Mouse (Mus musculus): ENCODE data around the gene Sbf2. TPM values are rescaled to one million over a fixed set of nuclear protein-coding genes. Genes with fewer than 3 reads are reported as not detected.
A peak's percentile ranks its signal among the peaks of the same experiment; 100 is the strongest.
"Not testable (repeated sequence)": the region's sequence is repeated elsewhere in the genome, so short reads cannot be mapped to it uniquely, and the experiment has no call there.

Gene Sbf2
- total RNA-seq, 1 experiment from 2014 or later = 51.9 TPM

DNA sequence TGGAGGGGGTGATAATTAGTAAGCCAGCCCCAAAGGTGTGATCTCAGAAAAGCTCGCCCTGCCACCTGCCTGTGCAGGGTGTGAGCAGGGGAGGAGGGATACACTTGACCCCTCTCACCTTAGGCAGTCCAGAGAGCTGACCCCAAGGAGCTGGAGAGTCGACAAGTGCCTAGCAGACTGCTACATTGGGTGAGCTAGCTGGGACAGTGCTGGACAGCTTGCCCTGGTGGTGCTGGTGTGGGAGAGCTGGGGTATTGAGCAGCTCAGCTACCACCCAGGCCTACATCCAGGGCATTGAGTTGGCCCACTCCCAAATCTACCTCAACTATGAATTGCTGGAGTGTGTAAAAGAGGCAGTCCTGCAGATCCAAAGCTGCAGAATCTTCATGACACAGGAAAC lies 30.6 kb downstream of the Sbf2 start:
- no peak for DNase-seq

DNA sequence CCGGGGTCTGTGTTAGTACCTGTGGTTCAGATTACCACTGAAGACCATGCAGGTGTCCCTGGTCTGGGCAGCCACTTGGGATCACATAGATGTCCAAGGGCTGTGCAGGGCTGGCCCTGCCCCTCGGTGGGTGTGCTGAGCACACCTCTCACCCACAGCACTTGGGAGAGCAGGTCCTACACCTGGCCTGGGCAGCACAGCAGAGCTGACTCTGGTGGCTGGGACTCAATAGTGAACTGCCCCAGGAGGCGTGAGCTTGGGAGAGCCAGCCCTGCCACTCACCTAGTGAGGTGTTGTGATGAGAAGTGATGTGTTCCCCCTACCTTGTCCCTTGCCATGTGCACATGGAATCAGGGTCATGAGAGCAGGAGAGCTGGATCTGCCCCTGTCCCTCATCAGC lies 31.0 kb downstream of the Sbf2 start:
- DNase-seq = no peak

DNA sequence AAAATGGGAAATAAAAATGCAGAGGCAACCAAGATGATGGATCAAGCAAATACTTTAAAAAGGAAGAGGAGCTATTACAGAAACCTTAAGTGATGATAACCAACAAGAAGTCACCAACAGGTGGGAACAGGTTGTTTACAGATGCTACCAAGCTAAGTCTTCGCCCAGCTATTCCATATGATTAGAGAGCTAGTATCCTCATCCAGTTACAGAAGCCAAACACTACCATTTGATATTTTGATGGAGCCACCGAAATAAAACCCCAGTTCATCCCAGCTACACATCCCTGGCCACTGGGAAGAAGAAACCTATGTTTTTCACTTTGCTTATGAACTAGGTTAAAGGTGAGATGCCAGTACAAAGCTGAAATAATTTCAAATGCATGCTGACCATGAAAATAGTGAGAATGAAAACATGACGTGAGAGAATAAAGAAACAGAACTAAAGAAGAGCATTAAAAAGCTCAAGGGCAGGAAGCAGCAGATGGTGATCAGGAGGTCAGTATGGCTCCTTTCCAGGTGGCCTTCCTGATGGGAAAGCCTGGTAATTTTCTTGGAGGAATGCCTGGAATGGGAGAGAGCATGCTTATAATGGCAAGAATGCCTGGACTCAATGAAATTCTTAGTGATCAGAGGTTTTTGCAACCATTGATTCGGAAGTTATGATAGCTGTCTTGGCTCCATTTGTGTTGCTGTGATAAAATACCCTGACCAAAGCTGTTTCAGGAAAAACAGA lies 48.7 kb downstream of the Sbf2 start:
- peak; percentile 43 for DNase-seq

DNA sequence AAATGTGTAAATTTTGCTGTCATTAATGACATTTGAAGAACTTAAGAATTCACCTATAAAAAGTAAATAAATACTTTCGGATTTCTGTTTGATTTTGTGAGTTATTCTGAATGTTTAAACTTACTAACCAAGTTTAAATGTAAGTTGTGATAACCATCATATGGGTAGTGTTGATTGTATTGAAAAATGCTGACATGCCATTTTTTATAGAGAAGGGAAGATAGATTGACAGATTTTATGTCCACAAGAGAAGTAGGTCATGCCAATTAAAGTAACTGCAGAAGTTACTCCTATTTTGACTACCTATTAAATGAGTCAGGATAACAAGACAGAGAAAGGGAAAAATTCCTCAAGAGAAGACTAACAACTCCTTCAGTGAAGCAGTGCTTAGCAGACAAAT lies 53.1 kb downstream of the Sbf2 start:
- DNase-seq = no peak

DNA sequence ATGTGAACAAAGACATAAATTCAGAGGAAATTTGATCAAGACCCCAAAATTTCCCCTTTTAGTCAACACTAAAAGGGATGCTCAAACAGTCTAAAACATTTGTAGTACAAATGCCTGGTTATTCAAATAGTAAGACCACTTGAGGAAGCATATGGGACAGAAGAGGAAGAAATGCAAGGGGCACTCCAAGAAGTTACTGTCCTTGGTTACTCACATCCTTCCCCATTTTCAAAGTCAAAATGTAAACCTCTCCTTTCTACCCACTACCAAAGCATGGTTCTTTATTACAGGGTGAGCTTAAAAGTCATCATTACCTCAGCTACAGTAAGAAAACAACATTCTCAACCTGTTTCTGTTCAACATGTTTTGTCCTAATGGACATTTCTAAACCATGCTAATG lies 57.7 kb downstream of the Sbf2 start:
- DNase-seq = no peak

DNA sequence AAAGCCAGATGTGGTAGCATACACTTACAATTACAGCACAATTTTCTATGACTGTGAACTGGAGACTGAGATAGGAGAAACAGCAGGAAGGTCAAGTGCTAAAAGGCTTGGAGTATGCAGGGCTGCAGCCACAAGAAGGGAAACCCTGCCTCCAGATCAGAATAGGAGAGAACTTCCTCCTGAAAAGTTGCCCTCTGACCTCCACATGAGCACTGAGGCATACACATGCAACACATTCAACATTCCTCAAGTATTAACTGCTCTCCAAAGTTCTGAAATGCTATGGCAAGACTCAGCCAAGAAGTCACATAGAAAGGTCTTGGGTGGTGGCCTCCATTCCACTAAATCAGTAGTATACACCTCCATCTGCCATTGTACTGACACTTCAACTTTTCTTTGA lies 58.5 kb downstream of the Sbf2 start:
- no peak for DNase-seq

DNA sequence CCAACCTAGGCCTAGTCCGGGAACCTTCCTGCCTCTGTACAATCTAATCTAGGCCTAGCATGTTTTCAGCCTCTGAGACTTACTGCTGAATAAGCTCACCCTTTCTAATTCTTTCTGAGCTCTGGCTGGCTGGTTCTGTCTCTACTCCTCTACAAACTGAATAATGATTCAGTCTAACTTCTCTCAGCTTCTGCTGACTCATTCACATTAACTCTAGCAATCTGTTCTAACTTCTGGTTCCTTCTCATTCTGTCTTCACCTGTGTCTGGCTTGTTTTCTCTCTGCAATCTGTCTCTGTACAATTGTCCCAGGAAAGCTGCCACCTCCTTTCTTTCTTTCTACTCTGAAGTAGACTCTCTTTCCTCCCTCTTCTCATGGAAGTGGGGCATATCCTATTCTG lies 59.5 kb downstream of the Sbf2 start:
- no peak for DNase-seq

DNA sequence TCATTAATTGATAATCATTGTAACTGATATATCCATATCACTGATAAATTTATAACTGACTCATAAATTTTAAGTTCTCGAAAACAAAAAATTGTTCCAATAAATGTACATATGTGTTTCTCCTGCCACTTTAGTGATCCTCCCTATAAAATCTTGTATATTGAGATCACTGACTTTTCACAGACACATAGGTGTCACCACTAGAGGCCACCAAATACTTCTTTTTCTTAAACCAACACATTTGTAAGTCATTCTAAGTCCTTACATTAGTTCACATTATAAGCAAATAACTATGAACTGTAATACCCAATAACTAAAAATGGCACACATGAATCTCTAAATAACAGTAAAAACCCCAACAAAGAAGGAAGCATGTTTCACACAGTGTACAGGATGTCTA lies 66.5 kb downstream of the Sbf2 start:
- no peak for DNase-seq

DNA sequence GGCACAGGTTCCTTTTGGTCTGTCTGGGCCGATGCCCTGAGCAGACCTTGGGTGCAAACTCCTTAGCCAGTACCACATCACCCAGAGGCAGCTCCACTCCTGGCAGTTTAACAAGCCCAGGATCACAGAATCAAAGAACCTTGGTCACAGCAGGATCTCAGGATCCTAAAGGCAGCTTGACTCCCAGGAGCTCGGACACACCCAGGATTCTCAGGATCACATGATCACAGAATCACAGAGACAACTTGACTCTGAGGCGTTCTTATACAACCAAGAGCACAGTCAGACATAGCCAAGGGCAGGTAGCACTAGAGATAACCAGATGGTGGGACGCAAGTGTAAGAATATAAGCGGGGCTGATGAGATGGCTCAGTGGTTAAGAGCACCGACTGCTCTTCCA lies 71.4 kb downstream of the Sbf2 start:
- DNase-seq = no peak

DNA sequence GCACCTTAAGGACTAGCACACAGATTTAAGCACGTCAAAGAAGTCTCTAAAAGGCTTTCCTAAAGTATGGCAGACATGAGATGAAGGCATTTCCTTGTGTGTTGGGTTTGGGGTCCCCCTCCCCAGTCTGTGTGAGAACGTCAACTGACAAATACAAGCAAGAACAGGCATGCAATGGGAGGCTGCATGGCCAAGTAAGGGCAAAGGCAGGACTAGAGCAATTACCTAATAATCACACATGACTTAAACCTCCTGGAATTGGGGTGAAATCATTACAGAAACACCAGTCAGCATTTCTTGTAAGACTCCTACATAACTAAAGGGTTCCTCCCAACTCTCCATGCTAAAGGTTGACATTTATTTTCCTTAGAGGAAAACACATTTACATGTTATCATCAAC lies 75.5 kb downstream of the Sbf2 start:
- peak; percentile 8 for DNase-seq

DNA sequence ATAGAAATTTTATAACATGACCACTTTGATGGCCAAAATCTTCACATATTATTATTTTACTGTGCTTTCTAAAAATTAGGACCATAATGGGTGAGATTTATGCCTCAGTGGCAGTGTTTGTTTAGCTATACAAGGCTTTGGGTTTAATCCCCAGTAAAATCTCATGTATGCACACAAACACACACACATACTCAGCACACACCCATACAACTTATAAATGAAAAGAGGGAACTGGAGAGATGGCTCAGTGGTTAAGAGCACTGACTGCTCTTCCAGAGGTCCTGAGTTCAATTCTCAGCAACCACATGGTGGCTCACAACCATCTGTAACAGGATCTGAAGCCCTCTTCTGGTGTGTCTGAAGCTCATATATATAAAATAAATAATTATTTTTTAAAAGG lies 84.4 kb downstream of the Sbf2 start:
- DNase-seq = not testable (repeated sequence)

DNA sequence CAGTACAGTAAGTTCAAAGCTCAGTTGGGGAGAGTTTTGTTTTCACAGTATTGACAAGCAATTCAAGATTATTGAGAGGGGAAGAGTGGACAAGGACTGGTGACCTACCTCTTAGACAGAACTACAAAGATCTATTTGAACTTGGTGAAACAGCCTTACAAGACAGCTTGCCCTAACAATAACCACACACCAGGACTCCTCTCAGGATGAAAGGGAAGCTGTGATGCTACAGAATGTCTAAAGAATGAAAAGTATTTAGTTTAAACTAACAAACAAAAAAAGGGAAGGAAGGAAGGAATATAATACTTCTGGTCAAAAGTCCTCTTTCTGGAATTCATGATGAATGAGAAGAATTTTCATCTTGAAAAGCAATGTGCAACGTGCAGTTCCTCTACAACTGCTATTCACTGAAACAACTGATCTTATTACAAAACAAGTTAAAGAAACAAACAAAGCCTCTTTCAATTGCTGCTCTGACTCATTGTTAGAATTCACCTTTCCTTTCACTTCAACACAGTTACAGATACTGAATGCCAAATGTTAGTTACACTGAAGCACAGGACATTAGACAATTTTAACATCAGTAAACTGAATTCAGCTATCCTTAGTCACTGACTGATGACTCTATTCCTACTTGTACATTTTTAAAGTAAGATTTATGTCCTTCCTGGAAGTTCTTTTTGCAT lies 89.5 kb downstream of the Sbf2 start:
- no peak for DNase-seq

DNA sequence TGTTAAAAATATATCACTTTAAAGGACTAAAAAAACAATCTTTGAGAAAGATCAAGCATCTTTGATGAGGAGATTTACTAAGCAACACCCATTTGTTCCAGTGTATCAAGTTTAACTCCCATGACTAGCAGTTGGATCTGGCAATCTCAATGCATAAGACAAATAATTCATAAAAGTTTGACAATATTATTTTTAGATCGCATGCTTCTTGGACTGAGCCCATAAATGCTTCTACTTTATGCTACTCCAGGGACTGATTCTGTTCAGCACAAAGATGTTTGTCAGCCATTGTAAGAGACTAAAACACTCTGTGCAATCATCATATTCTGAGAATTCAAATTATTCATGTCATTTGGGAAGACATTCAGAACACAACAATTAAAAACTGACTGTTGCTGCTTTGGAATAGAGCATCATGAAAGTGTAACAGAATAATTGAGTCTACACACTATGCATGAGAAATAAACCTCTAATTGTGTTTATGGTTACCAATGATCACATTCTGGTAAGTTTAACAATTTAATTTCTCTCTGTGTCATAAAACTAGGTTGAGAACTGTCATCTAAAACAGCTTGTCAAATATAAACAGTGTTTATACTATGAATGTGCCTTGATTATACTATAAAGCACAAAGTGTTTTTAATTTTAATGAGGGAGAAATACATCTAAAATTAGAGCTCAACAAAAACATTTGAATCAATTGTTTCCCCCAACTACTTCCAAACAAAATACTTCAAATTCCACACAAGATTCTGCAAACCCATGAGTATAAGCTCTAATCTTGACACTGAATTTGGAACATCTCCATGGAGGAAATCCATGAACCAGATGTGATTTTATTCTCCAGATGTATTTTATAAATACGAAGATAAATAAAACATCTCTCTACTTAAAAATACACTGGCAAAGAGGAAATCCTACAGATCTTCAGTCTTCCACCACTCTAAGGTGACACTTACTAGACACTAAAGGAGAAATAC lies 98.2 kb downstream of the Sbf2 start:
- no peak for DNase-seq

DNA sequence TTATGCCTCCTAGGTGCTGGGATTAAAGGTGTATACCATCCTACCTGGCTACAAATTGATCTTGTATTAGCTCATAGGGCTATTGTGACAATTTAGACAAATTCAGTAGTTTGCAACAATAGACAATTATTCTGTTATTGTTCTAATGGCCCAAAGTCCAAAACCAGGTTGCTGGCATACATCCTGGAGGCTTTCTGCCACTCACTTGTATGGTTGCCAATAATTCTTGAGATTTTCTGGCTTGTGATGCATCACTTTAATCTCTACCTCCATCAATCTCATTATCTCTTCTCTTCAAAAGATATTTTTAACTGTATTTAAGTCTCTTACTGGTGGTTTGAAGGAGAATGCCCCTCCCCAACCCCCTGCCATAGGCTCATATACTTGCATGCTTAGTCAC lies 100.6 kb downstream of the Sbf2 start:
- DNase-seq = no peak

DNA sequence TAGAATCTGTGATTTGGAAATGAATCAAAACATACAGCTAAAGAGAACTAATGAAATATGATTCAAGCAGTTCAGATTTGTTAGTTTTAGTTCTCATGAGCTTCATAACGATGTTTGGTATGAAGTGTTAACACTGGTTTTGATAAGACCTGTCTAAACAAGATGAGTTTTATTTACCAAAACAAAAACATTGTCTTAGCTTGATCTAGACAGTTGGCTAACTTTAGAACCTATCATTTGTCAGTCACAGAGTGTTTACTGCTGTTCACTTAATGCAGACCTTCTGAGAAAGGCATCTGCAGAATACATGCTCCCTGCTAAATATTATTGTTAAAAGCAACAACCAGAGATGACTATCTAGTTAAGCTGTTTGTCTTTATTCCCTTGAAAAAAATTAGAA lies 116.1 kb downstream of the Sbf2 start:
- DNase-seq = no peak

DNA sequence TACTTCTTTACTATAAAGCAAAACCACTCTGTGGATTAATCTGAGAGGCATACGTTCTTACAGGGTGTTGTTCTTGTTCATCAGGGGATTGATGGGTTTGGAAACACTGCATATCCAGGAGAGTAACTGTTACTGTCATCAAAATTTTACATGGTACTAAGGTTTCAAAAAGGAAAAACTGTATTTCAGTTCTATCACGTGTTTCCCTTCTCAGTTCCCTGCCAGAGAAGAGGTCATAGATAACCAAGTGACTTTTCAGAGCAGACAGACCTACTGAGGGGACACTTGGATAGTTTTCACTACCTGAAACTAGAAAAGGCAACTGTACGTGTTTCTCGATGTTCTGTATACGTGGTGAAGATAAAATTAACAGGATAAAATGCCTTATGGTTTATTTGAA lies 123.7 kb downstream of the Sbf2 start:
- no peak for DNase-seq

DNA sequence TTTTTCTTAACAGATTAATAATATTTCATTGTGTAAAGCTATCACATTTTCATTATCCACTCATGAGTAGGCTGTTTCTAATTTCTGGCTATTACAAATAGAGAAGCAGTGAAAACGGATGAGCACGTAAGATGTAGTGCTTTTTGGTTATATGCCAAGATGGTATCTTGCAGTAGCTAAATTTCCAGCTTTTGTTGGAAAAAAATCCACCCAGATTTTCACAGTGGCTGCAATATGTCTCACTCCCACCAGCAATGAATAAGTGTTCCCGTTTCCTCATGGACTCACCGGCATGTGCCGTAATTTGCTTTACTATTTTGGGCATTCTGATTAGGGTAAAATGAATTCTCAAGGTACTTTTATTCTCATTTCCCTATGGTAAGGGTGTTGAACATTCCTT lies 129.7 kb downstream of the Sbf2 start:
- DNase-seq = no peak

DNA sequence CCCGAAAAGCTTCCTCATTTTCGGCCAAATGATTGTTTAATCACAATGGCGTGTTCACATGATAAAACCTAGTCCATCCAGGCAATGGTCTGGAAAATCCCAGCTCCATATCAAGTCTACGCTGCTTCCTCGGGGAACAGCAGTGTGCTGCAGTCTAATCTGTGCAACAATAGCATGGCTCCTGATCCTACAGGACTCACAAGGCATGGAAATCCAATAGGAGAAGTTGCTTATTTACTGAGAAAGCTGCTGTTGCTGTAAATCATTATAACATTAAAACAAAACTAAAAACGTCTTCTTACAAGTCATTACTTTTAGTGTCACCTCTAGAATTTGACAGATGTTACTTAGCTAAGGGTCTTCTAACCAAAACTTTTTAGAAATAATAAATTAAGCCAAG lies 143.7 kb downstream of the Sbf2 start:
- no peak for DNase-seq

DNA sequence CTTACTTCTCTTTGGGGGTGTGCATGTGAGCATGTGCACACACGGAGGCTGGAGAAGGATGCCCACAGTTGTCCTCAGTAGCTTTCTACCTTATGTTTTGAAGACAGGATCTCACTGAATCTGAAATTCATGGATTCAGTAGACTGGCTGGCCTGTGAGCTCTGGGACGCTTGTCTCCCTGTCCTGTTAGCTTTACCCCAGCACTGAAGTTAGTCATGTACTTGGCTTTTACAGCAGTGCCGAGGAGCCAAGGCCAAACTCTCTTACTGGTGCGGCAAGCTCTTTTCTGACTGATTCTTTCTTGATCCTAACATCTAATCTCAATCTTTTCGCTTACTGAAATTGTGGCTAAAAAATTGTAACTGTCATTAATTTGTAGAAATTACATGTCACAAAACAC lies 151.3 kb downstream of the Sbf2 start:
- DNase-seq = peak; percentile 50

DNA sequence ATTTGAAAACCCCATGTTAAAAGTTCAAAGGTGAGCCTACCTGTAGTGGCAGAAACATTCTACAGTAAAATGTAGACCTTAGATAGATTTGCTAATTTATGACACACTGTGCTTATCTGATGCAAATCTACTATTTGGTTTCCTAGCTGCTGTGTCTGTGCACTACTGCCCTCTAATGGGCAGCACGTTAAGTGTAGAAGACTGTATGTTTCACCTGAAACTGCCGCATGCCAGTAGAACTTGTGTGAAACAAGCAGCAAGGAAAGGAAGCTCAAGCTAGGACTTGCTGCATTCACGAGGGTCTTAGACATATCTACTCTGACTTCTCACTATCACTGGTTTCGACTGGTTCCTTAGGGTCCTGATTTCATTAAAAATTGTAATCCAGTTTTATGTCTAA lies 182.4 kb downstream of the Sbf2 start:
- peak; percentile 64 for DNase-seq

DNA sequence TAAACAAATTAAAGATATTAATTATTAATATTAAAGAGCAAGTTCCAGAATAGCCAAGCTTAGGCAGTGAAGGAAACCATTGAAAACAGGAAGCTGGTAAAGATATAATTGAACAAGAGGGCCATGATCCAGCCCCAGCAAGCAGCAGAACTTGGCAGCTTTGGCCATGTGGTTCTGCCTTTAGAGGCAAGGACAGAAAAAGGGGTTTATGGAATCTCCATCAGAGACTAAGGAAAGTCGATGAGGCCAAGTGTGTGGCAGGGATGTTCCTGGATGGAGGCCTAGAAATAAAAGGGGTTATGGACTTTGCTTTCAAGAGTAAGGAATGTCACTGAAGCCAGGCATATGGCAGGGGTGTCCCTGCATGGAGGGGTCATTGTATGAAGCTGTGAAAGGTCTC lies 198.4 kb downstream of the Sbf2 start:
- no peak for DNase-seq

DNA sequence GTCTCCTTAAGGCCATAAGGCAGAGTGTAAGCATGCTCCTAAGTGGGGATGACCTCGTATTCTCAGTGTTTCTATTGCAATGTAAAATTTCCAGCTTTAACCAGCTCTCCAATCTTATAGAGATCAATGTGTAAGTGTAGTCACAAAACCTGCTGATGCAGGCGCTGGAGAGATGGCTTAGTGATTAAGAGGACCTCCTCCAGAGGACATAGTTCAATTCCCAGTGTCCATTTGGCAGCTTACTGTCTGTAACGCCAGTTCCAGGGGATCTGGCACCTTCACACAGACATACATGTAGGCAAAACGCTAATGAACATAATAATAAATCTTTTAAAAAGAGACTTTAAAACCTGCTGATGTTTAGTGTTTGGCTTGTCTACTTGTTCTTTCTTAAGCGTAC lies 200.4 kb downstream of the Sbf2 start:
- DNase-seq = no peak

DNA sequence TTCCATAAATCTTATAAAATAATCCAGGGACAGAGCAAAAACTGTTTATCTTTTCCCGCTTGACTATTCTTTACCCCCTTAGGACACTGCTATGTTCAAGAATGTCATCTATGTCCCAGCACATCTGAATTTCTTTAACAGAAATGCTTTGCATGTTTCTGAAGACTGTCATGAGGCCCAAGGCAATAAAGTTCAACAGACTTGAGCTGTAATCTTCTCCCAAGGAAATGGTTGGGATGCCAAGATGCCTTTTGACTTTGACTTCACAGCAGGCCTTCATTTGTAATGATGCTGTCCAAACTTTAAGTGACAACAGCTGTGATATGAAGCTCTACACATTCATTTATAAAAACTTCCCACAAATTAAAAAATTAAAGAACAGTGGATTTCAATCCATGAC lies 212.6 kb downstream of the Sbf2 start:
- DNase-seq = no peak

Measured in adrenal gland, postnatal 14 days (tissue).